Mouse (Mus musculus): Measurements from ENCODE around the gene Parl.

DNA sequence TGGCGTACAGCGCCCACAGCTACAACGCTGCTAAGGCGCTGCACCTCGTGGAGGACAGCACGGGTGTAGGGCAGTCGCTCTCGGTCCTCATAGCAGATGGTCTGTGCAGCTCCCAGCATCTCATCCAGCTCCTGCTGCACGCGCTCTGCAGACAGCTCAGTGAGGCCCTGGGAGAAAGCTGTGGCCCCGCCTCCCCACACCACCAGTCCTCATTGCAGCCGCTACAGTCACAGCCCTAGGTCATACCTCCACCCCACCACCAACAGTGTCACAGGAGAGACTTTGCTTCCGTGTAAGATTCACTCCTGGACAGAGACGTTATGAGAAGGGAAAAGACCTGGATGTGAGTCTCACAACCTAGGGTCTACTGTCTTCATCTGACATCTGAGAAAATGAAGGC lies 10.1 kb upstream of the Parl start:
- TF ChIP-seq CTCF (IDR thresholded peaks at IDR 0.05; ENCODE audit: insufficient read depth, low read length) (no peak), POLR2A (IDR thresholded peaks at IDR 0.05; ENCODE audit: borderline replicate concordance, extremely low read depth, low read depth, low read length) (no peak)
